Mouse (Mus musculus) gastrocnemius, postnatal 4 days (tissue): ENCODE data around the gene Cox7a2l. TPM values are rescaled to one million over a fixed set of nuclear protein-coding genes. Genes with fewer than 3 reads are reported as not detected.

Experiments used
- DNase-seq, 2 experiments: peaks; one replicate each; pipeline ENCODE4 v3.0.0; 2021 to 2022; ENCODE audit warnings: low spot score in 2 of 2, mixed read lengths in 2 of 2
- long read RNA-seq, 2 experiments: library from polyadenylated mRNA; stranded (forward); transcript quantifications; one replicate each; pipeline ENCODE4 v2.0.0; 2021
- total RNA-seq, 2 experiments: library from RNA; stranded (reverse); gene quantifications; 2 replicates each; pipeline ENCODE4 v1.2.3; 2021

The Cox7a2l gene
- 100 to 1,000 TPM; 176 to 192 TPM for total RNA-seq
- long read RNA-seq, experiment 1, transcript Cox7a2l-202 (4 exons, 1,129 nt), result minor isoform, 10 of 121 reads
- long read RNA-seq, experiment 1, transcript Cox7a2l-201 (3 exons, 1,076 nt), result major isoform, 108 of 121 reads
- long read RNA-seq, experiment 1, partial matches to known transcripts, result 1 of 121 reads
- long read RNA-seq, experiment 1, other reads (novel, unspliced or antisense), result 1 of 121 reads
- long read RNA-seq, experiment 2, transcript Cox7a2l-202 (4 exons, 1,129 nt), result minor isoform, 5 of 119 reads
- long read RNA-seq, experiment 2, transcript Cox7a2l-201 (3 exons, 1,076 nt), result major isoform, 104 of 119 reads
- long read RNA-seq, experiment 2, partial matches to known transcripts, result 5 of 119 reads
- long read RNA-seq, experiment 2, other reads (novel, unspliced or antisense), result 5 of 119 reads

DNA sequence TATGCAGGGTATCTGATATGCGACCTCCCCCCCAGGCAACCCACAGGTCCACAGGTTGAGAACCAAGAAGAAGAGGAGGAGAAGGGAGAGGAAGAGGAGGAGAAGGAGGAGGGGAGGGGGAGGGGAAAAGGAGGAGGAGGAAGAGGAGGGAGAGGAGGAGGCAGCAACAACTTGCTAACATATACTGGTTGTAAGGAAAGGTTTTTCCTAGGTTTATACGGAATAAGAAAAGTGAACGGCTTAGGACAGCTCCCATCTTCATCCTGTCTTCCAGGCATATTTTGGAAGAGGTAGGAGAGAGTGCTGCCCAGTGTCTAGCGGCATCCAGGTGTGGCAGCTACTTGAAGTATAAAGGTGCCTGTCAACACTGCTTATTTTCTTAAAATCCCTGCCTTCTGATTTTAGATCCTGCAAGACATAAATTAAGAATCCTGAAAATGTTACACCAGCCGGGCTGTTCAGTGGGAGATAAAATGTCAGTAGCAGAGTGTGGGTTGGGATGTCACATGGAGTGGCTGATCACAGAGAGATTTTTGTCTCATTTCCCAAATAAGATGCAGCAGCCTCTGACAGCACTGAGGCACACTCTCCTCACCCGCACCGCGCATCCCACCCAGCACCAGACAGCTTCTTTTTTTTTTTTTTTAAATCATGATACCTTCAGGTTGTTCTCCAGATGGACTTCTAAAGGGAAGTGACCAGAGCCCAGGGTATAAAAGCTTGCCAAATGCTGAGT, at the start of gene Cox7a2l:
TSS of gene Cox7a2l (minus strand) at position 51 of the 736 bp plus-strand sequence.
- DNase-seq, result no peak

GRCm38 (mm10) chr17:83565506-83565905, 48.4 kb upstream of the Cox7a2l start:
- no peak for DNase-seq

DNA sequence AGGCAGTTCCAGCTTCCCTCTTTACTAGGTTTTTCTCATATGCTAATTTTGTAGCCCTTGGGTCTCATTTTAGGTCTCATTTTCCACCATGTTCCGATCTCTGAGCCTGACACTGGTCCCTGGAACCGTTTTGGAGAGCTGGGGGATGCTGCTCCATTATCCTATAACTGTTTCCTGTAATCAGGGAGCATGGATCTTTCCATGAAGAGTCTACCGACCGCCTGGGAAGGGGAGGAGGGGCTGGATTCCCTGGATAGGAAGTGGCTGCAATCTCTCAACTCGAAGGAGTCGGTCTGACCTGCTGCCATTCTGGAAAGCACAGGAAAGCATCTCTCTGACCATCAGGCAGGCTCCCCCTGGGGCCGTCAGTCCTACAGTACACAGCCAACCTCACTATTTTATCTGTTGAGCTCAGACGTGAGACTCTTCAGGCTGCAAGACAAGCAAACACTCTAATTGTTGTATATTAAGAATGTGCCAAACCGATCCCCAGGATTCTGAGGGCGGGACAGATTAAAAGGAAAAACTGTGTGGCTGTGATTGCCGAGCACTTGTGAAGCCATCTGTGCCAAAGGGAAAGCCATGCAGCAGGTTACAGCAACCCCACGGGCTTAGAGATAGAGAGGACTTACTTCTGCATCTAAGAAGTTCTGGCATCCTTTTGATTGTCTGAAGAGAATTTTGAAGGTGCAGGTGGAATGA, 47.1 kb upstream of the Cox7a2l start:
- DNase-seq, result no peak

- peak in 1 of 2 experiments; percentile 65 for DNase-seq
Observed at GRCm38 (mm10) chr17:83563703-83564111, 46.6 kb upstream of the Cox7a2l start.

DNA sequence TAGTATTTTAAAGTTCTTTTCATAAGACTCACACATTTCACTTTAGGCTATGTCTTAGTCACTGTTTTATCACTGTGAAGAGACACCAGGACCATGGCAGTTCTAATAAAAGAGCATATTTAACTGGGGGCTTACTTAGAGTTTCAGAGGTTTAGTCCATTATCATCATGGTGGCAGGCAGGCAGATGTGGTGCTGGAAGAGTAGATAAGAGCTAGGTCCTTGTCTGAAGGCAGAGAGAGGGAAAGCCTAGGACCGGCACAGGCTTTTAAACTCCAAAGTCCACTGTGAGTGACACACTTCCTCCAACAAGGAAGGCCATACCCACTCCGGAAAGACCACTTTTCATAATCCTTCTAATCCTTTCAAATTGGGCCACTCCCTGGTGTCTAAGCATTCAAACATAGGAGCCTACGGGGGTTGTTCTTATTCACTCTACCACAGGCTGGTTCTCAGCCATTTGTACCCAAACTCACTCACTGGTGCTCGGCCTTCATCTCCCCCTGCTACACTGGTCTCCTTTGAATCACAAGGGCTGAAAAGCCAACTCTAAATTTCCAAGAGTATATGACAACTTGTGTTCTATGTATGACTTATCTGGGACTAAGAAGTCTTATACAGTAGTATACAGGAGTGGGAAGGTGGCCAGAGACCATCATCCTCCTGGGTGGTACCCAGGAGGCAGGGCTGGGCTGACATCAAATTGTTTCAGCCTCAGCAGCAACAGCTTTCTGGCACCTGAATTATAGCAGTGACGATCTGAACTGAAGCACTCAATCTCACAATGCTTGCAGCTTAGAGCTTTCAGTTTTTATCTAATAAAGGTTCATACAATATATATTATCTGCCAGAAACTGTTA, 45.3 kb upstream of the Cox7a2l start:
- no peak for DNase-seq

- DNase-seq, result no peak
Observed at GRCm38 (mm10) chr17:83559081-83559480, 42.0 kb upstream of the Cox7a2l start.

DNA sequence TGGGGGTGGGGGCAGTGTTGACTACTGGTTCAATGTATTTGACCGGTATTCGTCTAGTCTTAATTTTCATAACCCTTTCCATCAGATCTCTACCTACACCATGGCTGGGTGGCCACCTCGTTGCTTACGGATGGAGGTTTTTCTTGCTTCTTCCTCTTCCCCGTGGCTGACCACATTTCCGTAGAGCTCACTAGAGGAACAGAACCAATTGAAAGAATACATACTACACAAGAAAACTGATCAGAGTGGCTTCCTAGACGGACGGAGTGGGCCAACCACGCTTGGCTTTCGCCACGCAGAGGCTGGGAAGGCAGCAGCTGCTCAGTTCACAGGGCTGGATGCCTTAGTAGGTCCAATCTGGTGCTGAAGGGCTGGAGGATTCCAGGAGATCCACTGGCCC, 38.7 kb upstream of the Cox7a2l start:
- DNase-seq, result no peak

- DNase-seq, result no peak
Observed at GRCm38 (mm10) chr17:83554997-83555396, 37.9 kb upstream of the Cox7a2l start.

GRCm38 (mm10) chr17:83548501-83549233, 31.5 kb upstream of the Cox7a2l start:
- no peak for DNase-seq

DNA sequence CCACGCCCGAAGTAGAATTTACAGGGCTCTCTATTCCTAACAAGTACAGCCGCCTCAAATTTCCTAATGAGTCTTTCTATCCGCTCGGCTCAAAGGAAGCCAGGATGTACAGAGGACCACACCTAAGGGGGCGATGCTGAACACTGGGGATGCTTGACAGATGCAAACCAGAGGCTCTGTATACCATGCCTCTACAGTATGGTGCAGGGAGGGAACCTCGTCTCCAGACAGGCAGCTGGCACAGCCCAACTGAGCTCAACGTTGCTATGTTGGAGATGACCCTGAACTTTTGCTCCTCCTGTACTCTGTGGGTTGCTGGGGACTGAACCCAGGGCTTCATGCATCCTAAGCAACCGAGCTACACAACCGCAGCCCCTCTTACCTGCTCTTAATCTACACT, 30.0 kb upstream of the Cox7a2l start:
- DNase-seq, result no peak

- DNase-seq, result no peak
Observed at GRCm38 (mm10) chr17:83545756-83546742, 28.9 kb upstream of the Cox7a2l start.

DNA sequence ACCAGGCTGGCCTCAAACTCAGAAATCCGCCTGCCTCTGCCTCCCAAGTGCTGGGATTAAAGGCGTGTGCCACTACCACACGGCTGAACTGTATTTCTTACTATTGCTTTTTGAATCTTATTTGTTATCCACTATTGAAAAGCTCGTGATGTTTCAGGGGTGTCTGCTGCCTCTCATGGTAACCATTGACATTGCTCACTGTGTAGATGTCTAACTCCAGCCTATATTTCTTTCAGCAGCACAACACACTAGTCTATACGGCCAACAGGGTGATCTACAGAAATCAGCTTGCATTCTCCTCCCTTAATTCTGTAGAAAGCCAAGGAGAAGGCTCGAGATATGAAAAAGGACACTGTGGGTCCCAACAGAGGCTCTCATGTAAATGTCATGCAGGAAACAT, 28.1 kb upstream of the Cox7a2l start:
- no peak for DNase-seq

GRCm38 (mm10) chr17:83542424-83542823, 25.3 kb upstream of the Cox7a2l start:
- no peak for DNase-seq

GRCm38 (mm10) chr17:83539262-83540037, 22.3 kb upstream of the Cox7a2l start:
- no peak for DNase-seq

GRCm38 (mm10) chr17:83538694-83539093, 21.6 kb upstream of the Cox7a2l start:
- DNase-seq, result no peak

DNA sequence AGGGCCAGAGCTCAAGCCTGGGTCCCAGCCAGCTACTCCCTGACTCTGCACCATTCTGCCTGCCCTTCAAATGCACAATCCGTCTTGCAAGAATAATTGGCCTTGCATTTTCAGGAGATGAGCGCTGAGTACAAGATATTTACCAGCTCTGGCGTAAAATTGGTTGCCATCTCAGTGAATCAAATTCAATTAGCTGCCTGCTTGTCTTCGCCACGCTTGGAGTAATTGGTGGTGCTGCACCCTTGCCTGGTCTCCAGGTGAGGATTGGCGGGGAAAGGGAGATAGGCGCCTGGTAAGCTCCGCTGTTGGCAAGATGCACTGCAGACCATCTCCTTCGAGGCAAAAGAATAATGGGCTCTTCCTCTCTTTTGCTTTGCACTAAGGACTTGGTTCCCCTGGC, 21.0 kb upstream of the Cox7a2l start:
- DNase-seq, result no peak

GRCm38 (mm10) chr17:83533150-83533549, 16.0 kb upstream of the Cox7a2l start:
- no peak for DNase-seq
